Mouse (Mus musculus) limb, embryonic 14.5 days (tissue): ENCODE results near the gene Vamp5. TPM values are rescaled to one million over a fixed set of nuclear protein-coding genes. Genes with fewer than 3 reads are reported as not detected.
A peak's percentile ranks its signal among the peaks of the same experiment; 100 is the strongest.

Experiments used
- ATAC-seq: fragments of 200-750 bp; cut with Nextera tagmentation; 2 replicates; pipeline ENCODE4 v1.8.0; 2017; ENCODE audit warnings: low read depth, moderate number of reproducible peaks, moderate TSS enrichment; ENCODE audit not compliant: low FRiP score
- DNase-seq: peaks from one replicate; pipeline ENCODE4 v3.0.0-alpha.2; 2015; ENCODE audit warnings: low spot score
- H3K27ac ChIP-seq: fragments of 300-500 bp; sonication (generic); replicated peaks from 2 replicates; pipeline ENCODE4 v1.5.1; 2014; ENCODE audit warnings: low read depth, mild to moderate bottlenecking, low read length, moderate library complexity, mixed read lengths
- H3K27me3 ChIP-seq: fragments of 300-500 bp; sonication (generic); 2 replicates; pipeline ENCODE4 v1.6.1; 2014; ENCODE audit warnings: low read length, mixed read lengths; ENCODE audit not compliant: control insufficient read depth, insufficient read depth
- H3K36me3 ChIP-seq: fragments of 300-500 bp; sonication (generic); 2 replicates; pipeline ENCODE4 v1.6.1; 2014; ENCODE audit warnings: mild to moderate bottlenecking, low read length, moderate library complexity, mixed read lengths; ENCODE audit not compliant: control insufficient read depth, insufficient read depth
- H3K4me1 ChIP-seq: fragments of 300-500 bp; sonication (generic); 2 replicates; pipeline ENCODE4 v1.6.1; 2014; ENCODE audit warnings: antibody characterized with exemption, low read length, mixed read lengths; ENCODE audit not compliant: control insufficient read depth, insufficient read depth
- H3K4me2 ChIP-seq: fragments of 300-500 bp; sonication (generic); replicated peaks from 2 replicates; pipeline ENCODE4 v1.6.1; 2014; ENCODE audit warnings: low read depth, mild to moderate bottlenecking, low read length, moderate library complexity; ENCODE audit not compliant: severe bottlenecking
- H3K4me3 ChIP-seq: fragments of 300-500 bp; sonication (generic); replicated peaks from 2 replicates; pipeline ENCODE4 v1.5.1; 2014; ENCODE audit warnings: low read length
- H3K9ac ChIP-seq: fragments of 300-500 bp; sonication (generic); 2 replicates; pipeline ENCODE4 v1.6.1; 2014; ENCODE audit warnings: mild to moderate bottlenecking, low read depth, low read length, moderate library complexity; ENCODE audit not compliant: severe bottlenecking
- H3K9me3 ChIP-seq: fragments of 300-500 bp; sonication (generic); 2 replicates; pipeline ENCODE4 v1.6.1; 2016; ENCODE audit warnings: low read length; ENCODE audit not compliant: control insufficient read depth
- POLR2A ChIP-seq: fragments of 200-500 bp; IDR thresholded peaks from 2 replicates; pipeline ENCODE4 v1.8.0; 2012; ENCODE audit warnings: inconsistent platforms, mild to moderate bottlenecking, moderate library complexity, borderline replicate concordance; ENCODE audit not compliant: insufficient read depth, insufficient read length; ENCODE audit errors: extremely low read depth
- WGBS: fragments of 180-500 bp; shearing (Covaris S2); extraction: QIAGEN DNeasy Blood & Tissue Kit; methylation state at CpG from one replicate; pipeline ENCODE4 v1.1.7; 2014; 5-methylcytosine and 5-hydroxymethylcytosine counted together
- polyA plus RNA-seq, 2 experiments: library from polyadenylated mRNA; depleted of rRNA in 1 of 2; stranded (reverse) in 1 of 2; unstranded in 1 of 2; fragments of >200 nt; fragmentation: Nextera tagmentation in 1 of 2; extraction: Ambion mirVana in 1 of 2; gene quantifications; 2 replicates each; pipeline versions ENCODE4 v1.2.1 to v1.2.3; 2012 to 2014

The Vamp5 gene
- polyA plus RNA-seq, 2 experiments, result 16.6 to 24.5 TPM

- ATAC-seq, result no peak
- no peaks in the 10 kb centered on the region for H3K27me3 ChIP-seq
- peaks cover 74% of the 10 kb centered on the region for H3K36me3 ChIP-seq
- H3K9ac ChIP-seq, result no peak overlapping the region
- TF ChIP-seq POLR2A, result no peak
- no peak for DNase-seq
- no peaks in the 10 kb centered on the region for H3K9me3 ChIP-seq
- peaks cover 10% of the 10 kb centered on the region for H3K4me1 ChIP-seq
- 95% methylated on average over 1 of the region's 1 CpGs for WGBS
- H3K4me2 ChIP-seq, result no peak overlapping the region
- 0 out of 2 replicates have a peak overlapping the region, but pooled peaks have one; percentile 19 for H3K27ac ChIP-seq
- no peak overlapping the region for H3K4me3 ChIP-seq
Observed at GRCm38 (mm10) chr6:72419806-72420205, 39.5 kb upstream of the Vamp5 start.

GRCm38 (mm10) chr6:72418279-72418678, 38.0 kb upstream of the Vamp5 start:
- no peak overlapping the region for H3K4me2 ChIP-seq
- no peaks in the 10 kb centered on the region for H3K27me3 ChIP-seq
- H3K27ac ChIP-seq, result no peak overlapping the region
- DNase-seq (no peak), ATAC-seq (no peak)
- peaks cover 59% of the 10 kb centered on the region for H3K36me3 ChIP-seq
- no peak overlapping the region for H3K4me3 ChIP-seq
- no peak overlapping the region for H3K9ac ChIP-seq
- H3K9me3 ChIP-seq, result no peaks in the 10 kb centered on the region
- 95% methylated on average over 4 of the region's 4 CpGs for WGBS
- H3K4me1 ChIP-seq, result peaks cover 11% of the 10 kb centered on the region
- TF ChIP-seq POLR2A, result no peak

GRCm38 (mm10) chr6:72415964-72416772, 35.9 kb upstream of the Vamp5 start:
- Histone ChIP-seq H3K9me3 (no peaks in the 10 kb centered on the region), H3K4me3 (0 out of 2 replicates have a peak overlapping the region, but pooled peaks have one; percentile 2), H3K27ac (no peak overlapping the region), H3K4me1 (peaks cover 11% of the 10 kb centered on the region), H3K36me3 (peaks cover 41% of the 10 kb centered on the region), H3K9ac (0 out of 2 replicates have a peak overlapping the region, but pooled peaks have one; percentile 25), H3K4me2 (0 out of 2 replicates have a peak overlapping the region, but pooled peaks have one; percentile 18), H3K27me3 (no peaks in the 10 kb centered on the region)
- TF ChIP-seq POLR2A, result no peak
- DNase-seq, result no peak
- WGBS, result 84% methylated on average over 7 of the region's 7 CpGs
- no peak for ATAC-seq

- peaks cover 31% of the 10 kb centered on the region for H3K36me3 ChIP-seq
- H3K4me3 ChIP-seq, result peak overlapping the region; percentile 75
- peak overlapping the region; percentile 78 for H3K4me2 ChIP-seq
- peaks cover 11% of the 10 kb centered on the region for H3K4me1 ChIP-seq
- DNase-seq (no peak), ATAC-seq (no peak)
- 87% methylated on average over 5 of the region's 5 CpGs for WGBS
- no peaks in the 10 kb centered on the region for H3K27me3 ChIP-seq
- TF ChIP-seq POLR2A, result no peak
- H3K9me3 ChIP-seq, result no peaks in the 10 kb centered on the region
- H3K27ac ChIP-seq, result no peak overlapping the region
- H3K9ac ChIP-seq, result peak overlapping the region; percentile 86
Observed at GRCm38 (mm10) chr6:72415181-72415580, 34.9 kb upstream of the Vamp5 start.

GRCm38 (mm10) chr6:72414076-72414756, 33.9 kb upstream of the Vamp5 start, which contains the start of gene Ggcx:
Ggcx (plus strand) TSS chr6:72414308.
- Histone ChIP-seq H3K27me3 (no peaks in the 10 kb centered on the region), H3K9me3 (no peaks in the 10 kb centered on the region), H3K4me2 (peak within 1 kb of the TSS; percentile 78), H3K4me3 (peak within 1 kb of the TSS; percentile 75), H3K9ac (peak within 1 kb of the TSS; percentile 86), H3K27ac (peak within 1 kb of the TSS; percentile 27), H3K36me3 (peaks cover 22% of the 10 kb centered on the region), H3K4me1 (peaks cover 11% of the 10 kb centered on the region)
- 0 out of 2 replicates have a peak, but pooled peaks have one; percentile 63 for TF ChIP-seq POLR2A
- DNase-seq, result peak; percentile 96
- WGBS, result 2% methylated on average over 33 of the region's 33 CpGs
- ATAC-seq, result peak; percentile 96
